Mouse (Mus musculus): Measurements from ENCODE around the gene Umad1.

GRCm38 (mm10) chr6:8474316-8474715, 215.2 kb downstream of the Umad1 start:
- TF ChIP-seq POLR2A (IDR thresholded peaks at IDR 0.05; ENCODE audit: insufficient read length, low read depth) (no peak), MAX (IDR thresholded peaks at IDR 0.05; ENCODE audit: low read depth) (no peak), REST (IDR thresholded peaks at IDR 0.05; ENCODE audit: insufficient read depth, insufficient read length) (no peak)
